Mouse (Mus musculus) thymus, adult 2 months (tissue): Measurements from ENCODE around the gene Zcchc2. TPM values are rescaled to one million over a fixed set of nuclear protein-coding genes. Genes with fewer than 3 reads are reported as not detected.
A peak's percentile ranks its signal among the peaks of the same experiment; 100 is the strongest.

Experiments used
- DNase-seq: peaks from one replicate; pipeline ENCODE4 v3.0.0; 2021
- H3K27ac ChIP-seq: fragments of 200-500 bp; 2 replicates; pipeline ENCODE4 v1.5.1; 2012; ENCODE audit warnings: low read length, control low read depth; ENCODE audit not compliant: control insufficient read depth, insufficient read depth
- H3K27me3 ChIP-seq: fragments of 200-500 bp; 2 replicates; pipeline ENCODE4 v1.6.1; 2012; ENCODE audit warnings: mild to moderate bottlenecking, low read length, moderate library complexity, mixed read lengths; ENCODE audit not compliant: control insufficient read depth, insufficient read depth
- H3K36me3 ChIP-seq: fragments of 200-500 bp; 2 replicates; pipeline ENCODE4 v1.6.1; 2012; ENCODE audit warnings: mild to moderate bottlenecking, low read length, moderate library complexity; ENCODE audit not compliant: control insufficient read depth, insufficient read depth
- H3K4me1 ChIP-seq: fragments of 200-500 bp; replicated peaks from 2 replicates; pipeline ENCODE4 v1.6.1; 2012; ENCODE audit warnings: low read length; ENCODE audit not compliant: control insufficient read depth, insufficient read depth
- H3K4me3 ChIP-seq: fragments of 200-500 bp; 2 replicates; pipeline ENCODE4 v1.5.1; 2012; ENCODE audit warnings: mild to moderate bottlenecking, low read length, control low read depth, moderate library complexity; ENCODE audit not compliant: control insufficient read depth, insufficient read depth
- CTCF ChIP-seq: fragments of 200-500 bp; IDR thresholded peaks from 2 replicates; pipeline ENCODE4 v1.5.1; 2012; ENCODE audit warnings: mild to moderate bottlenecking, control low read depth, low read length, moderate library complexity, borderline replicate concordance; ENCODE audit not compliant: control insufficient read depth, poor library complexity, insufficient read depth; ENCODE audit errors: extremely low read depth
- POLR2A ChIP-seq: fragments of 200-500 bp; IDR thresholded peaks from 2 replicates; pipeline ENCODE4 v1.6.1; 2012; ENCODE audit warnings: mild to moderate bottlenecking, low read length, control low read depth, moderate library complexity; ENCODE audit not compliant: control insufficient read depth, poor library complexity, insufficient read depth; ENCODE audit errors: extremely low read depth
- WGBS: fragments of 180-500 bp; shearing (Covaris S2); methylation state at CpG from one replicate; pipeline ENCODE4 v1.1.7; 2018; 5-methylcytosine and 5-hydroxymethylcytosine counted together
- polyA plus RNA-seq: library from polyadenylated mRNA; depleted of rRNA; stranded (reverse); fragments of >200 nt; gene quantifications from 2 replicates; pipeline ENCODE4 v1.2.3, GENCODE M21; 2012

The Zcchc2 gene
- polyA plus RNA-seq, 1 experiment = 36.5 TPM

DNA sequence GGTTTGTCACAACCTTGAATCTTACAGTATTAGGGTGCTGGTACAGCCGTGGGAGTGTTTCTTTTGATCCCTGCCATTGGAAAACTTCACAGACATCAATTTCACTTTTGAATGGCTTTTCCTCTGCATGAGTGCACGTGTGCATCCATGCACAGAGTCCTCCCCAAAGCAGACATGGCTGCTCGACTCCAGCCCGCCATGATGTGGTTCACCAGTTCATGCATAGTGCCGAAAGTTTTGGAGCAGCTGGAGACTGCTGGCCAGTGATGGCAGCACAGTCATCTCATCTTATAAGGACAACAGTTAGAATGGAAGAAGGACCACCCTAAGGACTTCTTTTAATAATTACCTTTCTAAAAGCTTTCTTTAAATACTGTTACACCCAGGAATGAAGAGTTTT, 34.1 kb upstream of the Zcchc2 start:
- 91% methylated on average over 5 of the region's 5 CpGs for WGBS
- no peak for DNase-seq
- Histone ChIP-seq H3K27ac (no peak overlapping the region), H3K27me3 (no peaks in the 10 kb centered on the region), H3K4me1 (no peaks in the 10 kb centered on the region), H3K4me3 (no peak overlapping the region), H3K36me3 (no peaks in the 10 kb centered on the region)
- no peak for TF ChIP-seq POLR2A
- TF ChIP-seq CTCF = no peak

DNA sequence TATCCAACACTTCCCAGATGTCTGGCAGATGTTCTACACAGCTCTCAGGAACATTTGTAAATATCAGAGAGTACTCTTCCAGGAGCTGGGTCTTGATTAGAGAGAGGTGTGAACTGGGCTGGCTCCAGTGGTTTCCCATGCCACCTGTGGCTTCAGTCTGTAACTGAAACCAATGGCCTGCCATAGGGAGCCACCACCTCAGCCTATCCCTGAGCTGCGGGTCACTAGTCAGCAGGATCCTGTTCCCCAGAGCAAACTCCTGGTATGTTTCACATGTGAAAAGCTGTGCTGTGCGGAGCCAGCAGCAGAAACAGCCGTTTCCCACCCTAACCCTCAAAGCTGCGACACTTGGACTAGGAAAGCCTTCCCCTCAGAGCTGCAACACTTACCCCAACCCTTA, 28.7 kb upstream of the Zcchc2 start:
- Histone ChIP-seq H3K27ac (no peak overlapping the region), H3K4me1 (0 out of 2 replicates have a peak, but pooled peaks cover 2% of the 10 kb centered on the region), H3K4me3 (no peak overlapping the region), H3K27me3 (no peaks in the 10 kb centered on the region), H3K36me3 (no peaks in the 10 kb centered on the region)
- no peak for TF ChIP-seq POLR2A
- TF ChIP-seq CTCF = no peak
- no peak for DNase-seq
- WGBS = 91% methylated on average over 4 of the region's 4 CpGs

DNA sequence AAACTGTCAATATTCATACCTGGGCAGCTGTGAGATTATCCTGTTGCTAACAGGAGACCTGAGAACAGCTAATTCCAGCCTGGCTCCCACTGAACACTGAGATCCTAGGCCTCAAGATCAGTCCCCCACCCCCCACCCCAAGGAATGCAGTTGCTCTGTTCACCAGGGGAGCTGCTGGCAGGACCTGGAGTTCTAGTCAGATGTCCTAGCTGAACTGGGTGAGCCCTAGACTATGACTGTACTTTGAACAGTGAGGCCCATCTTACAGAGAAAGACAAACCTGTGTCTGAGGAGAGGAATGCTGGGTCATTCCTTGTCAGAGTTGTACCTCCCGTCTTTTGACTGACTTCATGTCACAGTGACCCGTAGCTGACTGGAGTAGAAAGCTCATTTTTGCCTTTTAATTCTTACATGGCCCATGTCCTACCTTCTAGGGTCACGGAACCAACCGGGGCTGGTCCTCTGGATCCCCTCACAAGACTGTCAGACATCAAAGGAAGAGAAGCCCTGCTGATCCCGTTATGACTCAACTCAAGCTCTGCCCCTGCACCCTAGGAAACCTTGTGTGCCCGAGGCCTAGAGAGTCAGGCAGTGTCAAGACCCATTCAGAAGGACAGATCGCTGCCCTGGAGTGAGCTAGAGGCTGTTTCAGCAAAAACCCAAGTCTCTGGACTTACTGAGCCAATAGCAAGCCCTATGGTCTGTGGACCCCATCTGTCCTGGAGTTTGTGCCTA, 28.0 kb upstream of the Zcchc2 start:
- no peak for DNase-seq
- TF ChIP-seq POLR2A (no peak), CTCF (no peak)
- 0 out of 2 replicates have a peak, but pooled peaks cover 2% of the 10 kb centered on the region for H3K4me1 ChIP-seq
- no peaks in the 10 kb centered on the region for H3K36me3 ChIP-seq
- 92% methylated on average over 7 of the region's 7 CpGs for WGBS
- H3K27ac ChIP-seq = no peak overlapping the region
- H3K4me3 ChIP-seq = no peak overlapping the region
- H3K27me3 ChIP-seq = no peaks in the 10 kb centered on the region

DNA sequence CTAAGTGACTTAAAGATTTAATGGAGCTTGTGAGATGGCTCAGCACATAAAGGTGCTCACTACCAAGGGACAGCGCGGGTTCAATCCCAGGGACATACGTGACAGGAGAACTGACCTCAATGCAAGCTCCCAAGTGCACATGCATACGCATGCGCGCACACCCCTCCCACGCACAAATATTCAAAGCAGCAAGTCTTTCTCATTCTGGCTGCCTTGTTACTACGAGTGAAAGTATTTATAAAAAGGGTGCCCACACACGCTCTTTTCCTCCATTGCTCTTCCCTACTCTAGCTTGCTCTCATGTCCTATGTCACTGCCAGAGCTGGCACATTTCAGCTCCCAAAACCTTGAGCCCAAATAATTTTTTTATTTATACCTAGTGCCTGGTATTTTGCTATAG, 27.4 kb upstream of the Zcchc2 start:
- H3K27me3 ChIP-seq = no peaks in the 10 kb centered on the region
- no peak for TF ChIP-seq CTCF
- no peak for TF ChIP-seq POLR2A
- WGBS = 98% methylated on average over 9 of the region's 9 CpGs
- H3K4me3 ChIP-seq = no peak overlapping the region
- 0 out of 2 replicates have a peak, but pooled peaks cover 2% of the 10 kb centered on the region for H3K4me1 ChIP-seq
- H3K27ac ChIP-seq = no peak overlapping the region
- no peak for DNase-seq
- no peaks in the 10 kb centered on the region for H3K36me3 ChIP-seq

DNA sequence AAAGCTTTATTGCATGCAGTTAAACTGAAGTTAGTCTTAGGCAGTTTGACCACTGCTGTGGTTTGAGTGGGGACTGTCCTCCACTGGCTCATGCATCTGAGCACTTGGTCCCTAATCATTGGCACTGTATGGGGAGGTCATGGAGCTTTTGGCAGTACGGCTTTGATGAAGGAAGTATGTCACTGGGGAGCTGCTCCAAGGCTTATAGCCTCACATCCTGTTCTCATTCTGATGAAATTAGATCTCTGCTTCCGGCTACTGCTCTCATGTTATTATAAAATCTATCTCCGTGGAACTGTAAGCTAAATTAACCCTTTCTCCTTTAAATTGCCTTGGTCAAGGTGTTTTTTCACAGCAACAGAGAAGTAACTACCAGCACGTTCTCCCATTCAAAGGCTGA, 25.7 kb upstream of the Zcchc2 start:
- Histone ChIP-seq H3K4me3 (no peak overlapping the region), H3K27ac (no peak overlapping the region)
- WGBS = 92% methylated on average over 4 of the region's 4 CpGs

DNA sequence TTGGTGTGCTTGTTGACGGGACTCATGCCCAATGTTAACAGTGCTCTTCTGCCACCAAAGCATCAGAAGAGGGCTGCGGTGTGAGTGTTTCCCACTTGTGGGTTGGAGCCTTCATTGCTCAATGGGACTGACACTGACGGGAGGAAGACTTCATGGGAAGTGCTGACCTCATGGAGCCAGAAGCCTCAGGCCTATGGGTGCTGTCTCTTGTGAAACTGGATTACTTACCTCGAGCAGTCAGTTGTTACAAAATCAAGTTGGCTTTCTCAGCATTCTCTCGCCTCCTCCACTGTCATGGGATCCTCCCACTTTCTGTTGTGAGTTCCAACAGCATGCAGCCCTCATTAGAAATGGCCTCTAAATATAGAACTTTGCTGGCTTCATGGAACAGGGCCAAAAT, 25.0 kb upstream of the Zcchc2 start:
- 0 out of 2 replicates have a peak, but pooled peaks cover 2% of the 10 kb centered on the region for H3K4me1 ChIP-seq
- DNase-seq = no peak
- H3K27ac ChIP-seq = no peak overlapping the region
- H3K4me3 ChIP-seq = no peak overlapping the region
- 87% methylated on average over 5 of the region's 5 CpGs for WGBS
- TF ChIP-seq POLR2A = no peak
- no peak for TF ChIP-seq CTCF
- no peaks in the 10 kb centered on the region for H3K27me3 ChIP-seq
- H3K36me3 ChIP-seq = no peaks in the 10 kb centered on the region

More for the DNA sequence above, 25.7 kb upstream of the Zcchc2 start:
- Histone ChIP-seq H3K4me1 (0 out of 2 replicates have a peak, but pooled peaks cover 2% of the 10 kb centered on the region), H3K36me3 (no peaks in the 10 kb centered on the region), H3K27me3 (no peaks in the 10 kb centered on the region)
- TF ChIP-seq POLR2A (no peak), CTCF (no peak)
- no peak for DNase-seq

DNA sequence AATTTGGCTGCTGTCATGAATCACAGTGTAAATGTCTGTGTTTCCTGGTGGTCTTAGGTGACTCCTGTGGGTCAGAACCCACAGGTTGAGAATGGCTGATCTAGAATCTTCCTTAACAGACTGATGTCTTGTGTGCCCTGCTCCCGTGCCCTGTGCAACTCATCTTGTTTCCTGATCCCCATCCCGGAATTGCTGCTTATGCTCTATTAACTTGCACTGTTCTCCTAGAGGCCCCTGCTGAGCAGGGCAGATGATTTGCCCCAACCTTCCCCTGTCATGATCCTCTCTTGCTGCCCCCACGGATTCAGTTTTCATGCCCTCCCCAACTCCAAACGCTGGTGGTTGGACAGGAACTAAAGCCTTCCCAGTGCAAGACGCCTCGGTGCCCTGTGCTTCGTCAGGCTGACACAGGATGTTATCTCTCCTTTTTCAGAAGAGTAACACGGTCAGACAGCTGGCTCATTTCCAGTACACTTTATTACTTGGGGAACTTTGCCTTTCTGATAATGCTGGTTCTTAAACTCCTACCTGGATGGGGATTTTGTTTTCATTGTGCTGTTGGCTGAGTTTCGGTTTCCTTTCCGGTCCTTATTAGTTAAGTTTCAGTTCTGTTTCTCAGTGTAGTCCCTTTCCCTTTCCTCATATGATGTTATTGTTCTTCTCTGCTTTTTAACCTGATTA, 18.6 kb upstream of the Zcchc2 start:
- DNase-seq = peak; percentile 29
- Histone ChIP-seq H3K4me3 (peak overlapping the region; percentile 33), H3K27ac (peak overlapping the region; percentile 22; the same call in 1 of the 2 replicates), H3K4me1 (peaks cover 11% of the 10 kb centered on the region), H3K27me3 (no peaks in the 10 kb centered on the region), H3K36me3 (no peaks in the 10 kb centered on the region)
- WGBS = 10% methylated on average over 10 of the region's 10 CpGs
- TF ChIP-seq CTCF = no peak
- no peak for TF ChIP-seq POLR2A
